Mouse (Mus musculus): Measurements from ENCODE around the gene Meis2. TPM values are rescaled to one million over a fixed set of nuclear protein-coding genes. Genes with fewer than 3 reads are reported as not detected.

Meis2 gene
- polyA plus RNA-seq, 1 experiment from 2014 or later, result 33.1 TPM

GRCm38 (mm10) chr2:116077716-116078115 lies 12.1 kb upstream of the Meis2 start:
- Histone ChIP-seq H3K4me3 (ENCODE audit: low read depth, low read length) (no peak overlapping the region), H3K4me2 (no peak overlapping the region), H3K4me1 (ENCODE audit: insufficient read depth) (no peaks in the 10 kb centered on the region), H3K27me3 (ENCODE audit: insufficient read depth, low read length) (peaks cover 20% of the 10 kb centered on the region), H3K9me3 (ENCODE audit: low read depth, low read length) (no peaks in the 10 kb centered on the region), H3K9ac (no peak overlapping the region), H3K36me3 (ENCODE audit: insufficient read depth) (no peaks in the 10 kb centered on the region), H3K27ac (ENCODE audit: low read depth) (no peak overlapping the region)
- TF ChIP-seq CTCF (IDR thresholded peaks at IDR 0.05; ENCODE audit: low read depth), result no peak
- ATAC-seq (ENCODE audit: insufficient read depth), result no peak
- DNase-seq, result no peak
- WGBS, result 62% methylated on average over 3 of the region's 3 CpGs

GRCm38 (mm10) chr2:116076752-116077480 lies 11.3 kb upstream of the Meis2 start:
- Histone ChIP-seq H3K27ac (ENCODE audit: low read depth) (no peak overlapping the region), H3K36me3 (ENCODE audit: insufficient read depth) (no peaks in the 10 kb centered on the region), H3K9ac (no peak overlapping the region), H3K4me3 (ENCODE audit: low read depth, low read length) (no peak overlapping the region), H3K27me3 (ENCODE audit: insufficient read depth, low read length) (peaks cover 25% of the 10 kb centered on the region), H3K9me3 (ENCODE audit: low read depth, low read length) (no peaks in the 10 kb centered on the region), H3K4me2 (no peak overlapping the region), H3K4me1 (ENCODE audit: insufficient read depth) (no peaks in the 10 kb centered on the region)
- no peak for ATAC-seq (ENCODE audit: insufficient read depth)
- TF ChIP-seq CTCF (IDR thresholded peaks at IDR 0.05; ENCODE audit: low read depth), result no peak
- no peak for DNase-seq

GRCm38 (mm10) chr2:116075902-116076301 lies 10.3 kb upstream of the Meis2 start:
- no peak for TF ChIP-seq CTCF (IDR thresholded peaks at IDR 0.05; ENCODE audit: low read depth)
- H3K36me3 ChIP-seq (ENCODE audit: insufficient read depth), result no peaks in the 10 kb centered on the region
- H3K9me3 ChIP-seq (ENCODE audit: low read depth, low read length), result no peaks in the 10 kb centered on the region
- WGBS, result under 1% methylated on average over 23 of the region's 23 CpGs
- no peak overlapping the region for H3K27ac ChIP-seq (ENCODE audit: low read depth)
- peak overlapping the region; percentile 40 for H3K9ac ChIP-seq
- peak overlapping the region; percentile 49 for H3K4me3 ChIP-seq (ENCODE audit: low read depth, low read length)
- no peaks in the 10 kb centered on the region for H3K4me1 ChIP-seq (ENCODE audit: insufficient read depth)
- H3K4me2 ChIP-seq, result peak overlapping the region; percentile 86
- peaks cover 25% of the 10 kb centered on the region for H3K27me3 ChIP-seq (ENCODE audit: insufficient read depth, low read length)
- ATAC-seq (ENCODE audit: insufficient read depth), result peak; percentile 73
- DNase-seq, result peak; percentile 83

- Histone ChIP-seq H3K4me3 (ENCODE audit: low read depth, low read length) (peak overlapping the region; percentile 49), H3K27ac (ENCODE audit: low read depth) (no peak overlapping the region), H3K9me3 (ENCODE audit: low read depth, low read length) (no peaks in the 10 kb centered on the region), H3K4me1 (ENCODE audit: insufficient read depth) (no peaks in the 10 kb centered on the region), H3K27me3 (ENCODE audit: insufficient read depth, low read length) (peaks cover 25% of the 10 kb centered on the region), H3K36me3 (ENCODE audit: insufficient read depth) (no peaks in the 10 kb centered on the region), H3K4me2 (peak overlapping the region; percentile 86), H3K9ac (peak overlapping the region; percentile 40; the same call in 1 of the 2 replicates)
- no peak for TF ChIP-seq CTCF (IDR thresholded peaks at IDR 0.05; ENCODE audit: low read depth)
- DNase-seq, result peak; percentile 68
- peak; percentile 19; the same call in 1 of the 2 replicates for ATAC-seq (ENCODE audit: insufficient read depth)
- WGBS, result 3% methylated on average over 20 of the region's 20 CpGs
These were observed 9.8 kb upstream of the Meis2 start for GRCm38 (mm10) chr2:116075477-116075876.

- WGBS, result 27% methylated on average over 17 of the region's 17 CpGs
- Histone ChIP-seq H3K9me3 (ENCODE audit: low read depth, low read length) (no peaks in the 10 kb centered on the region), H3K9ac (peak overlapping the region; percentile 40; the same call in 1 of the 2 replicates), H3K36me3 (ENCODE audit: insufficient read depth) (no peaks in the 10 kb centered on the region), H3K4me1 (ENCODE audit: insufficient read depth) (no peaks in the 10 kb centered on the region), H3K4me2 (peak overlapping the region; percentile 86), H3K27me3 (ENCODE audit: insufficient read depth, low read length) (peaks cover 25% of the 10 kb centered on the region), H3K27ac (ENCODE audit: low read depth) (no peak overlapping the region), H3K4me3 (ENCODE audit: low read depth, low read length) (peak overlapping the region; percentile 49; the same call in 1 of the 2 replicates)
- TF ChIP-seq CTCF (IDR thresholded peaks at IDR 0.05; ENCODE audit: low read depth), result no peak
- ATAC-seq (ENCODE audit: insufficient read depth), result no peak
- no peak for DNase-seq
These were observed 9.2 kb upstream of the Meis2 start for GRCm38 (mm10) chr2:116074726-116075440.

GRCm38 (mm10) chr2:116074061-116074460 lies 8.4 kb upstream of the Meis2 start:
- 45% methylated on average over 3 of the region's 3 CpGs for WGBS
- no peak for DNase-seq
- no peaks in the 10 kb centered on the region for H3K4me1 ChIP-seq (ENCODE audit: insufficient read depth)
- no peaks in the 10 kb centered on the region for H3K36me3 ChIP-seq (ENCODE audit: insufficient read depth)
- no peak overlapping the region for H3K9ac ChIP-seq
- no peak overlapping the region for H3K4me3 ChIP-seq (ENCODE audit: low read depth, low read length)
- H3K4me2 ChIP-seq, result no peak overlapping the region
- H3K27me3 ChIP-seq (ENCODE audit: insufficient read depth, low read length), result peaks cover 30% of the 10 kb centered on the region
- no peak for ATAC-seq (ENCODE audit: insufficient read depth)
- no peak for TF ChIP-seq CTCF (IDR thresholded peaks at IDR 0.05; ENCODE audit: low read depth)
- no peak overlapping the region for H3K27ac ChIP-seq (ENCODE audit: low read depth)
- no peaks in the 10 kb centered on the region for H3K9me3 ChIP-seq (ENCODE audit: low read depth, low read length)

GRCm38 (mm10) chr2:116073311-116073904 lies 7.8 kb upstream of the Meis2 start:
- DNase-seq (no peak), ATAC-seq (ENCODE audit: insufficient read depth) (no peak)
- TF ChIP-seq CTCF (IDR thresholded peaks at IDR 0.05; ENCODE audit: low read depth), result no peak
- Histone ChIP-seq H3K9ac (no peak overlapping the region), H3K4me1 (ENCODE audit: insufficient read depth) (no peaks in the 10 kb centered on the region), H3K36me3 (ENCODE audit: insufficient read depth) (no peaks in the 10 kb centered on the region), H3K27me3 (ENCODE audit: insufficient read depth, low read length) (peaks cover 32% of the 10 kb centered on the region), H3K4me2 (no peak overlapping the region), H3K27ac (ENCODE audit: low read depth) (no peak overlapping the region), H3K4me3 (ENCODE audit: low read depth, low read length) (no peak overlapping the region), H3K9me3 (ENCODE audit: low read depth, low read length) (no peaks in the 10 kb centered on the region)
- 49% methylated on average over 9 of the region's 9 CpGs for WGBS
